Mouse (Mus musculus) forebrain, postnatal 0 days (tissue): ENCODE measurements around the gene Tnni1. TPM values are rescaled to one million over a fixed set of nuclear protein-coding genes. Genes with fewer than 3 reads are reported as not detected.

ENCODE experiments used
- ATAC-seq: fragments of 200-750 bp; cut with Nextera tagmentation; 2 replicates; pipeline ENCODE4 v1.8.0; 2017; ENCODE audit warnings: mild to moderate bottlenecking, moderate library complexity
- DNase-seq: peaks from one replicate; pipeline ENCODE4 v3.0.0-alpha.2; 2015
- H3K27ac ChIP-seq: fragments of 300-500 bp; sonication (generic); 2 replicates; pipeline ENCODE4 v1.5.1; 2014; ENCODE audit warnings: low read depth, mild to moderate bottlenecking, antibody characterized with exemption, low read length, moderate library complexity, mixed read lengths
- H3K27me3 ChIP-seq: fragments of 300-500 bp; sonication (generic); 2 replicates; pipeline ENCODE4 v1.6.1; 2014; ENCODE audit warnings: mild to moderate bottlenecking, low read length, mixed read lengths; ENCODE audit not compliant: insufficient read depth
- H3K36me3 ChIP-seq: fragments of 300-500 bp; sonication (generic); 2 replicates; pipeline ENCODE4 v1.6.1; 2014; ENCODE audit warnings: mild to moderate bottlenecking, moderate library complexity; ENCODE audit not compliant: insufficient read depth
- H3K4me1 ChIP-seq: fragments of 300-500 bp; sonication (generic); 2 replicates; pipeline ENCODE4 v1.6.1; 2014; ENCODE audit warnings: antibody characterized with exemption; ENCODE audit not compliant: insufficient read depth
- H3K4me2 ChIP-seq: fragments of 300-500 bp; sonication (generic); 2 replicates; pipeline ENCODE4 v1.6.1; 2014; ENCODE audit warnings: low read depth, mild to moderate bottlenecking, moderate library complexity
- H3K4me3 ChIP-seq: fragments of 300-500 bp; sonication (generic); 2 replicates; pipeline ENCODE4 v1.5.1; 2014; ENCODE audit warnings: low read depth, low read length, mixed read lengths
- H3K9ac ChIP-seq: fragments of 300-500 bp; sonication (generic); 2 replicates; pipeline ENCODE4 v1.6.1; 2014; ENCODE audit warnings: mild to moderate bottlenecking
- H3K9me3 ChIP-seq: fragments of 300-500 bp; sonication (generic); 2 replicates; pipeline ENCODE4 v1.6.1; 2016; ENCODE audit warnings: low read length
- CTCF ChIP-seq: sonication (generic); IDR thresholded peaks from 2 replicates; pipeline ENCODE4 v1.5.1; 2016; ENCODE audit warnings: antibody characterized with exemption, control low read depth, low read depth
- WGBS: fragments of 180-500 bp; shearing (Covaris S2); extraction: QIAGEN DNeasy Blood & Tissue Kit; methylation state at CpG from one replicate; pipeline ENCODE4 v1.1.7; 2014; 5-methylcytosine and 5-hydroxymethylcytosine counted together
- polyA plus RNA-seq: library from polyadenylated mRNA; unstranded; fragments of >200 nt; fragmentation: Nextera tagmentation; extraction: Ambion mirVana; gene quantifications from 2 replicates; pipeline ENCODE4 v1.2.1, GENCODE M21; 2015
- total RNA-seq: library from RNA; depleted of rRNA; stranded (reverse); fragments of >200 nt; gene quantifications from 2 replicates; pipeline ENCODE4 v1.2.3, GENCODE M21; 2014

The Tnni1 gene
- total and polyA plus RNA-seq, 2 experiments from 2014 or later, result 0.19 to 0.48 TPM

DNA sequence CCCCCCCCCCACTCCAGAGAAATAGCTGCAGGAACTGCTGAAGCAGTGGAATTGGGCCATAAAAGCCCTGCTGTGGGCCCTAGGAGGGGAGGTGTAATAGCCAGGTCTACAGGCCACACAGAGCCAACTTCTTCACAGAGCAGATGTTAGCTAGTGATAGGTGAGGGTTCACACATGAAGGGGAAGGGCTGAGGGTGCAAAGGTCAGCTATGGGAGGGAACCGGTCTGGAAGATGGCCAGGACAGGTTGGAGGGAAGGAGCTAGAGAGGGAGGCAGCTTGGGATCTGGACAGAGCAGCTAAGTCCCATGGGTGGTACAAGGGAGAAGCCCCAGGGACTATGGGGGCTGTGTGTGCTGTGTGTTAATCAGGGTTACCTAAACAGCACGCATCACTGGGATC, 30.9 kb downstream of the Tnni1 start:
- ATAC-seq, result no peak
- no peak for DNase-seq
- Histone ChIP-seq H3K27ac (no peak overlapping the region), H3K27me3 (no peaks in the 10 kb centered on the region), H3K4me1 (no peaks in the 10 kb centered on the region), H3K9me3 (no peaks in the 10 kb centered on the region), H3K4me2 (no peak overlapping the region), H3K9ac (no peak overlapping the region), H3K36me3 (no peaks in the 10 kb centered on the region), H3K4me3 (no peak overlapping the region)
- 93% methylated on average over 2 of the region's 2 CpGs for WGBS
- no peak for TF ChIP-seq CTCF

DNA sequence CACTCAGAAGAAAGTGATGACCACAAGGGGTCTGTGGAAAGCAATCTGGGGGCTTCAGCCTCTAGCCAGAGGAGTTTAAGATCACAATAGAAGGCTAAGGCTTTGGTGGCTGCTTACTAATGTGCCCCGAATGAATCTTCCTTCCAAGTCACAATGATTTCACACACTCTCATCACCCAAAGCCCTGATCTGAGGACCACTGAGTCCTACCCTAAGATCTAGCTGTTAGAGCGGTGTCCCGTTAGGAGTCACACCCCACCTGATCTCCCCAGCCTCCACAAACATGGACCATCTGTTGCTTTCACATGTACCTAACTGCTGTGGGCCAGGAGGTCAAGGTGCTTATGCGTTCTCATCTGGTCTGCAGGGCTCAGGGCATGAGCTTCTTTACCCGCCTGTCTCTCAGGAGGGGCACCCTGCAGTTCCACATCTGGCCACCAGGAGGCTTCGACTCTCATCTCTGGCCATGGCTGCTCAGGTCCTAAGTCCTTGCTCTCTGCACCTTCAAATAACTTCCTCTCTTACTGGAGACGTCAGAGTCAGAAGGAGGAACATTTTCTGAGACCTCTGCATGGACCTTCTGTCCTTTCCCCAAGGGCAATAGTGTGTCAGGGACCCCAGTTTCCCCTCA, 31.9 kb downstream of the Tnni1 start:
- no peaks in the 10 kb centered on the region for H3K4me1 ChIP-seq
- ATAC-seq (peak; percentile 54; the same call in 1 of the 2 replicates), DNase-seq (peak; percentile 75)
- WGBS, result 39% methylated on average over 7 of the region's 7 CpGs
- H3K9ac ChIP-seq, result no peak overlapping the region
- H3K9me3 ChIP-seq, result no peaks in the 10 kb centered on the region
- 0 out of 2 replicates have a peak, but pooled peaks cover 1% of the 10 kb centered on the region for H3K27me3 ChIP-seq
- H3K27ac ChIP-seq, result no peak overlapping the region
- H3K4me3 ChIP-seq, result no peak overlapping the region
- no peaks in the 10 kb centered on the region for H3K36me3 ChIP-seq
- H3K4me2 ChIP-seq, result no peak overlapping the region
- peak; percentile 95 for TF ChIP-seq CTCF

DNA sequence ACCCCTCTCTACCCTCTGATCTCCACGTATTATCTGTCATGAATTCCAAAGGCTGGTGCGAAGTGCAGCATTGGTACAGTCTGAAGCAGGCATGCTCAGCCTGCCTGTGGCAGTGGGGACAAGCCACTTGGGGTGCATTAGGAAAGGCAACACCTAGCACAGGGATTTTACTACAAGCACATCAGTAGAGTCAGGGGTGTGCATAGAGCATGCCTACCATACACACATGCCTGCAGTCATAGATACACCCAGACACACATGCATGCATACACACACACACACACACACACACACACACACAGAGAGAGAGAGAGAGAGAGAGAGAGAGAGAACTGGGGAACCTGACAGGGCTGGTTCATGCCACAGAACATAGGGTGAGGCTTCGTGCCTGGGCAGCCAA, 33.0 kb downstream of the Tnni1 start:
- no peak for DNase-seq
- H3K27me3 ChIP-seq, result 0 out of 2 replicates have a peak, but pooled peaks cover 3% of the 10 kb centered on the region
- no peaks in the 10 kb centered on the region for H3K4me1 ChIP-seq
- H3K36me3 ChIP-seq, result no peaks in the 10 kb centered on the region
- no peak overlapping the region for H3K27ac ChIP-seq
- WGBS, result 74% methylated on average over 3 of the region's 3 CpGs
- H3K4me2 ChIP-seq, result no peak overlapping the region
- no peak for ATAC-seq
- H3K9ac ChIP-seq, result no peak overlapping the region
- no peak overlapping the region for H3K4me3 ChIP-seq
- TF ChIP-seq CTCF, result no peak
- no peaks in the 10 kb centered on the region for H3K9me3 ChIP-seq

DNA sequence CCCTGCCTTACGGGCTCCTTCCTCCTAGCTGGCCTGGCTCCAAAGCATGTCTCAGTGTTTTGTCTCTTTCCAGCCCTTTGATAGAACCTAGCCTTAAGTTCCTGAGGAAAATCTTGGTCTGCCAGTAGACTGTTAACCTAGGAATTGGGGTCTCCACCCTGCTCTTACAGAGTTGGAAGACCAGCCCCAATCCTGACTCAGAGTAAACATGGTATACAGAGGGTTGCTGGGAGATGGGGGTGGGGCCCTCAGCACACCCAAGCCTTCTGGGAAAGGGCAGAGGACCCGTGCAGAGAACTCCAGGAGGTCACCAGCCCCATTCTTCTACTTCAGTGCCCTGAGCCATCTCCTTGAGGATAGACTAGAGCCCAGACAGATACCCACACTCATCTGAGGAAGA, 33.4 kb downstream of the Tnni1 start:
- 14% methylated on average over 2 of the region's 2 CpGs for WGBS
- ATAC-seq, result no peak

GRCm38 (mm10) chr1:135813071-135813470, 33.8 kb downstream of the Tnni1 start:
- WGBS, result 40% methylated on average over 4 of the region's 4 CpGs
- no peak overlapping the region for H3K4me2 ChIP-seq
- H3K9me3 ChIP-seq, result no peaks in the 10 kb centered on the region
- ATAC-seq (no peak), DNase-seq (no peak)
- no peaks in the 10 kb centered on the region for H3K36me3 ChIP-seq
- no peaks in the 10 kb centered on the region for H3K4me1 ChIP-seq
- H3K9ac ChIP-seq, result no peak overlapping the region
- no peak for TF ChIP-seq CTCF
- H3K4me3 ChIP-seq, result no peak overlapping the region
- H3K27me3 ChIP-seq, result peaks cover 12% of the 10 kb centered on the region; the same call in 1 of the 2 replicates
- no peak overlapping the region for H3K27ac ChIP-seq

More for the DNA sequence above, 33.4 kb downstream of the Tnni1 start:
- Histone ChIP-seq H3K9me3 (no peaks in the 10 kb centered on the region), H3K27me3 (peaks cover 7% of the 10 kb centered on the region; the same call in 1 of the 2 replicates), H3K4me2 (no peak overlapping the region), H3K4me1 (no peaks in the 10 kb centered on the region), H3K4me3 (no peak overlapping the region), H3K9ac (no peak overlapping the region), H3K27ac (no peak overlapping the region), H3K36me3 (no peaks in the 10 kb centered on the region)
- no peak for TF ChIP-seq CTCF
- no peak for DNase-seq

DNA sequence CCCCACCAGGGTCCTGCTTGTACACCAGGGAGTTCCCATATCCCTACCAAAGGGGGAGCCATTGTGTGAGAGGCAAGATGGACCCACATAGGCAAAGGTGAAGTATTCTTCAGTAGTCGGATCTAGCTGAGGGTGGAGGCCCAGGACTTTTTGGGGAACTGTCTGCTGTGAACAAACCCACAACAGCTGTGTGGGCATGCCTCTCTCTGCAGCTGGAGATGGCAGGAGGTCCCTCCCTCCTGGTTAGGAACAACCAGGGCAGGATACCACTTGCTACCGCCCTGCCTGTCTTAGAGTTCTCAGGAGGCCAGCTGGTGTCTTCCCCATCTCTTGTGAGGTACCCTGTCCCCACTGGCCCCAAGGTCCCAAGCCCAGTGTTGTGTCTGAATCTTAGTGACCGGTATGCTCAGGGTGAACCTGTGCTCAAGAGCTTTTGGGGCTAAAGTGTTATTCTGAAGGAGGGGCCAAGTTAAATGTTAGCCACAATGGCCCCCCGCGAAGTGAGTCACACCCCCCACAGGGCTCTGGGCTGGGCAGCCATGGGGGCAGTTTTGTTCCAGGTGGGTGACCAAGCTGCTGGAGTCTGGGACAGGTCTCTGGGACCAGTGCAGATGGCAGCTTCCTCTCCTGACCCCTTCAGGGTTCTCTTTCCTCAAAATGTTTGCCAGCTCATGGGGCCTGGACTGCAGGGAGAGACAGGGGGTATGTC, 34.6 kb downstream of the Tnni1 start:
- WGBS, result 79% methylated on average over 5 of the region's 5 CpGs
- peaks cover 14% of the 10 kb centered on the region; the same call in 1 of the 2 replicates for H3K27me3 ChIP-seq
- no peak overlapping the region for H3K27ac ChIP-seq
- H3K9me3 ChIP-seq, result no peaks in the 10 kb centered on the region
- TF ChIP-seq CTCF, result no peak
- DNase-seq (no peak), ATAC-seq (no peak)
- no peaks in the 10 kb centered on the region for H3K36me3 ChIP-seq
- no peak overlapping the region for H3K9ac ChIP-seq
- no peaks in the 10 kb centered on the region for H3K4me1 ChIP-seq
- H3K4me2 ChIP-seq, result no peak overlapping the region
- no peak overlapping the region for H3K4me3 ChIP-seq

- no peak overlapping the region for H3K4me3 ChIP-seq
- H3K4me1 ChIP-seq, result no peaks in the 10 kb centered on the region
- no peak overlapping the region for H3K27ac ChIP-seq
- DNase-seq (no peak), ATAC-seq (no peak)
- WGBS, result 73% methylated on average over 5 of the region's 5 CpGs
- no peak for TF ChIP-seq CTCF
- no peaks in the 10 kb centered on the region for H3K36me3 ChIP-seq
- peaks cover 18% of the 10 kb centered on the region for H3K27me3 ChIP-seq
- no peaks in the 10 kb centered on the region for H3K9me3 ChIP-seq
- H3K4me2 ChIP-seq, result no peak overlapping the region
- H3K9ac ChIP-seq, result no peak overlapping the region
Observed at GRCm38 (mm10) chr1:135814531-135814930, 35.3 kb downstream of the Tnni1 start.
